Mouse (Mus musculus) gastrocnemius, postnatal 25 days (tissue): ENCODE results near the gene Tgfb1. TPM values are rescaled to one million over a fixed set of nuclear protein-coding genes. Genes with fewer than 3 reads are reported as not detected.
A peak's percentile ranks its signal among the peaks of the same experiment; 100 is the strongest.

ENCODE experiments used
- DNase-seq: peaks from one replicate; pipeline ENCODE4 v3.0.0; 2022
- long read RNA-seq, 2 experiments: library from polyadenylated mRNA; stranded (forward); transcript quantifications; one replicate each; pipeline ENCODE4 v2.0.0; 2021
- total RNA-seq, 2 experiments: library from RNA; stranded (reverse); gene quantifications; 1 replicate in 1 of 2; 2 replicates in 1 of 2; pipeline ENCODE4 v1.2.3; 2021

Gene Tgfb1
- 1 to 10 TPM; 6.3 to 7.2 TPM for total RNA-seq
- long read RNA-seq, experiment 1, partial matches to known transcripts, result 0 of 1 reads
- long read RNA-seq, experiment 1, other reads (novel, unspliced or antisense), result 0 of 1 reads
- long read RNA-seq, experiment 2, partial matches to known transcripts, result 2 of 6 reads
- long read RNA-seq, experiment 2, other reads (novel, unspliced or antisense), result 0 of 6 reads

DNA sequence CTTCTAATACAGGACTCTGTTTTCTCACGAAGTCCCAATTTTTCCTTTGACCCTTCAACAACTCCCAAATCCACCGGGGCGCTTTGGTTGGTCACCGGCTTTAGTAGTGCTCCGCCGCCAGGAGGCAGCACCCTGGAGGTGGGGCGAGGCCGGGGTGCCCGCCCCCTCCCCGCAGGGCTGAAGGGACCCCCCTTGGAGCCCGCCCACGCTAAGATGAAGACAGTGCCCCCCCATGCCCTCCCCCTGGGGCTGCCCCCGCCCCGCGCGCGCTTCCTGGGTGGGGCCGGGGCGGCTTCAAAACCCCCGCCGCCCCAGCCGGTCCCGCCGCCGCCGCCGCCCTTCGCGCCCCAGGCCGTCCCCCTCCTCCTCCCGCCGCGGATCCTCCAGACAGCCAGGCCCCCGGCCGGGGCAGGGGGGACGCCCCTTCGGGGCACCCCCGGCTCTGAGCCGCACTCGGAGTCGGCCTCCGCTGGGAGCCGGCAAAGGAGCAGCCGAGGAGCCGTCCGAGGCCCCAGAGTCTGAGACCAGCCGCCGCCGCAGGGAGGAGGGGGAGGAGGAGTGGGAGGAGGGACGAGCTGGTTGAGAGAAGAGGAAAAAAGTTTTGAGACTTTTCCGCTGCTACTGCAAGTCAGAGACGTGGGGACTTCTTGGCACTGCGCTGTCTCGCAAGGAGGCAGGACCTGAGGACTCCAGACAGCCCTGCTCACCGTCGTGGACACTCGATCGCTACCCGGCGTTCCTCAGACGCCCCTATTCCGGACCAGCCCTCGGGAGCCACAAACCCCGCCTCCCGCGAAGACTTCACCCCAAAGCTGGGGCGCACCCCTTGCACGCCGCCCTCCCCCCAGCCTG lies at the start of gene Tgfb1:
Tgfb1 (plus strand) TSS at position 323 of the 852 bp plus-strand sequence.
- peak; percentile 86 for DNase-seq

DNA sequence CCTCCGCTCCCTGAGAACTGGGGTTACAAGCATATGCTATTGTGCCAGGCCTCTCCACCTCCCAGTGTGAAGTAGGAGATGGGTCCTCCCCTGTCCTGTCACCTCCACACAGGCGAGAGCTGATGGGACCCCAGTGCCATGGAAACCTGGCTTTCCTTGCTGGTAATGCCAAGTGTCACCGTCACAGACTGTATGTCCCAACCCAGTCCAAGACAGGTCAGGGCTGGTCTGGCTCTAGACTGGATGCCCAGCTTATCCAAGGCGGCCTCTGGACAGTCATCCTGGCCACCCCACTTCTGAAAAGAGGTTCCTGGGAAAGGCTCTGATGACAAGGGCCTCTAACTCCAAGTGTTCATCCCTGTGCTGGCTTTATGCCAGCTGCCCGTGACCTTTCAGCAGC lies 49.7 kb upstream of the Tgfb1 start:
- no peak for DNase-seq

DNA sequence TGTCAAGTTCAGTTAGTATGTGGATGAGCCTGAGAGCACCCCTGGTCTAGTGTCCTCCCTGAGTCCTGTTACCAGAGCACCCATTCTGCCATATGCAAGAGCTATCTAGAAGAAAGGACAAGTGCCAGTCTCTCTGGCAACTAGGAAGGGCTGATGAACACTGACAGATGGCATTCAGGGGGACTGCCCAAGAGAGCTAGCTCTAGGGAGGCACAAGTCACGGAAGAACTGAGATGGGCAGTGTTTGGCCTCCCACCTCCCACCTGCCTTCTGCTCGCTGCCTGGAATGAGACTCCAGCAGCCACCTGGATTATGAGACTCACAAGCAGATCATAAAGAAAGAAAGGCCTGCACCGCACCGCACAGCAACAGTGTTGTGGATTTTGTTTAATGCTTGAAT lies 47.0 kb upstream of the Tgfb1 start:
- no peak for DNase-seq

DNA sequence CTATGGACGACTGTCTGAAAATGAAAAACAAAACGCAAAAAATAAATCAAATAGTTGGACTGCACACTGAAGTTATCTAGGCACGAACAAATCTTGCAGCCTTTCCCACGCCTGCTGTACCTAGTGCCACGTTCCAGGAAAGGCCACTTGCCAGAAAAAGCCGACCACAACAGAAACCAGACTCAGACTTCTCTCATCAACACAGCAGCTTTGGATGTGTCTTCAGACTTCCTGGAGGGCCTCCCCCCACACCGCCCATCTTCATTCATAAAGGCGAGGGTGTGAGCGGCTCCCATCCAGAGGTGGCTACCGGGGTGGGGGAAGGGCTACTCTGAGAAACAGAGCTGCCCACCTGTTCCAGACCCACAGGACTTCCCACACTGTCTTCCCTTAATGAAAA lies 42.7 kb upstream of the Tgfb1 start:
- no peak for DNase-seq

DNA sequence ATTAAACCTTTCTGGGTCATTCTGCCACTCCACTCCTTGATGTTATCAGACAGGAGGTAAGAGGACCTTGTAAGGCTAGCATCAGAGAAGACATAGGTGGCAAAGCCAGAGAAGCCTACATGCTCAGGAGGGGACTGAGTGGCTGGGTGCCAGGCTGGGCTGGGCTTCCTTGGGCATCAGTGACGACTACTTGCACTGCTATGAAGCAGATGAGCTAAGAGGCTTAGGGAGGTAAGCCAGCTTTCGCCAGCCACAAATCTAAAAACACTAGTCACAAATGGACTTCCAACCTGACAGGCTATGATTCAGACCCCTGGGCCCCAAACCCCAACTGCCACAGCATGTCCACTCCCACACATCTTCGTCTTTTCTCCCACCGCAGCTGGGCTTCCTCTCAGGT lies 42.2 kb upstream of the Tgfb1 start:
- no peak for DNase-seq

DNA sequence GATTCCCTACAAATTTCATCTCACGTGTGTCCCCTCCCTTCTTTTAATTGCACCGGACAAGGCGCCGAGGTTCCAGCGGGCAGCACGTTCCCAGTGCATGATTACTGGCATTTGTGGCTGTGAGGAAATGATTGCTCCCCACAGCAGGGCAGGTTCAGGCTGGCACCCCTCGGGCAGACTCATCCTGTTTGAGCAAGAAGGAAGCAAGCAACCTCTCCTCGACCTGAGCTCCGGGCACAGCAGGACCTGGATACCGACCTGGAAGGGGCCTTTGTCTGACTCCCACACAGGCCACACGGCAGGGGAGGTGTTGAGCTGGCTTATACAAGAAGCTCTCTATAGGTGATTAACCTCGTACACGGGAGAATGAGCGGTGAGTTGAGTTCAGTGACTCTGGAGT lies 41.7 kb upstream of the Tgfb1 start:
- DNase-seq, result no peak

DNA sequence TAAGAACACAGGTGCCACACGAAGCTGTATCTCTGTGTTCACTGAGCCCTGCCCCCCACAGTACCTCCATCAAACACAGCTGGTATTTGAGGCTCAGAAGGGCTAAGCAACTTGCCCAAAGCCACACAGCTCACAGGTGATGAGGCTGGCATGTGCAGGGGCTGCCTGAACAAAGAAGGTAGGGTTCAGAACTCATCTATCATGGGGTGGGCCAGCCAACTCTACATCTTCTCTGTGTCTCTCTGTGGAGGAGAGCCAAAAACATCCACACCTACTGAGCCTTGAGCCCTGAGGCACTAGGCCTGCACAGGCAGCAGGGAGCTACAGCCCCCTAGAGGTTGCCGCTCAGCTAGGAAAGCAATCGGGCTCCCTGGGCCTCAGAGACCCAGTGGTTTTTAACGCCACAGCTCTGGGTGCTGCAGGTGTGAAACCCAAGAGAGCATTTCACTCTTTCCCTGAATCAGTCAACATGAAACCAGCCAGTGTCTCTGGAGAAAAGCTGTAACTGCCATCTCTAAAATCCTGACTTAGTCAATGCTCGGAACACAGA lies 39.2 kb upstream of the Tgfb1 start:
- no peak for DNase-seq

DNA sequence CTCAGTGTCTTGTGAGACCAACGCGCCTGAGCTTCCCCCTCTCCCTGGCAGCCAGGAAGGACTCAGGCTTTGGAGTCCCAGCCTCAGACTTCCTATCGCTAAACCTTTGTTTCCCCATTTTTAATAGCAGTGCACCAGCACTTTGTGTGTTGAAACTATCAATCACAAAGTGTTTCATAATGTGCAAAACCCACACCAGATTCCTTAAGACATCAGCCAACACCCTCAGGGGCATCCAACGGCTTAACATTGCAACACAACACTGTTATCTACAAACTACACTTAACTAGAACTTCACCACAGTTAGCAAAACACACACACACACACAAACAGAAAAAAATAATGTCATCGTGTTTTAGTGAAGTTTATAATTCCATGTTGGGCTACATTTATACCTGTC lies 37.0 kb upstream of the Tgfb1 start:
- no peak for DNase-seq

DNA sequence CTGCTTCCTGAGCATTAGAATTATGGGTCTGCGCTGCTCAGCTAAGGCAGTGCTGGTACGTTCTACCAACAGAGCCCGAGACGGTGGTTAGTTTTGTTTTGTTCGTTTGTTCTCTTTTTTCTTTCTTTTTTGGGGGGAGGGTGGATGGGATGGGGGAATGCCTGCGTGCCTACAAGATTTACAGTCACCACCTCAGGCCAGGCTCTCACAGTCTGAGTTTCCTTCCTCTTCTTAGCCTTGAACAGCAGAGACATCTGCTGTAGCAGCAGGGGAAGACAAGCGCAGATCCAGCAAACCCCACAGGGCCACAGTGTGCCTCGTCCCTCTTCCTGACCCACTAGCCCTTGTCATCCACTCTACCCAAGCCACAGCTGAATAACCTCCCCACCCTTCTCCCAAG lies 35.5 kb upstream of the Tgfb1 start:
- DNase-seq, result no peak

DNA sequence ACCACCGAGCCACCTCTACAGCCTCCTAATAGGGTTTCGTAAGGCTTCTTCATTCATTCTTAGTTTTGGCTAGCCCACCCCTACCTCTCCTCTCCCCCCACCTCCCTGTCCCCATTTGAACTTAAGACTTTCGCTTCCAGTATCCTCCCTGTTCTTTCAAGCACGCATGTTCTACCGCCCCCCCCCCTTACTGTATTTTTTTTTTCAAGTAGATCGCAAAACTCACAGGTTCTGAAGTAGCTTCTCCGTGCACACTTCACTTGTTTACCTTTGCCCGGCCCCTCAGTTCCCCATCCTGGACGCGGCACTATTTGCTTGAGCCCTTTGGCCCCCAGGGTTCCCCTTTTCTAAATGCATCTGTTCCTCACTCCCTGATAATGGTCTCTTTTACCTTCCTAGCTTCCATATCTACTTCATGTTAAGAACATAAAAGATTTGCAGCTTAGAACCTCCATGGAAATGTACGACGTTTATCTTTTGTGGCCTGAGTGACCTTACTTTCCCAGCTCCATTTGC lies 34.5 kb upstream of the Tgfb1 start:
- DNase-seq, result no peak

DNA sequence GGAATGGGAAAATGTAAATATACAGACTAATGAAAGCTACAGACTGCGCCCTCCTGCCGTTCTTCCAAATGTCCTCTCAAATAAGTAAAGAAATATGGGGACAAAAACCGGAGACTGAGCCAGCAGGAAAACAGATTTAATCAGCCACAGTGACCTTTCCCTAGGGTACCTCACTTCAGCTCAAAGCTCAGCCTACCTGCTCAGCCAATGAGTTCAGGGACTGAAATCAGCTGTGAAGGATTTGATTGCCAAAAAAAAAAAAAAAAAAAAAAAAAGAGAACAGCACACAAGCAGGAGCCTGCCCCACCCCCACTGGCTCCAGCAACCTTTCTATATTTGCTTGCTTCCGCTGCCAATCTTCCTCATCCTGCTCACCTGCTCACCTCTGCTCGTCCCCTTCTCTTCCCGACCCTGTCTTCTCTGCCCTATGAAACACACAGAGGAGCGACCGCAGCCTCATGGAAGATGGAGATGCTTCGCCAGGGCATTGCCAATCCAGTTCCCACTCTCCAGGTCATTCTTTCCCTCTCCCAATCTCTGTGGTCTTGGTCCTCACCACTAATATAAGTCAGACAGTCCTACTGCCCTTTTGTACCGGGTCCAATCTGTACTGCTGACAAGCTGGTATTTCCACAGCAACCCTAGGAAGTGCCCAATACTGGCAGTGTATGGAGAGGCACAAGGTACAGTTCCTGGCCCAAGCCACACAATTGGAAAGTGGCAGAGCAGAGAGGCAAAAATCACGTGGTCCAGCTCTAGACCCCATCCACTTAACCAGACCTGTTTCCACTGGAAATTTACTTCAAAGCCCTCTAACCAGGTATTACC lies 31.0 kb upstream of the Tgfb1 start:
- DNase-seq, result no peak

DNA sequence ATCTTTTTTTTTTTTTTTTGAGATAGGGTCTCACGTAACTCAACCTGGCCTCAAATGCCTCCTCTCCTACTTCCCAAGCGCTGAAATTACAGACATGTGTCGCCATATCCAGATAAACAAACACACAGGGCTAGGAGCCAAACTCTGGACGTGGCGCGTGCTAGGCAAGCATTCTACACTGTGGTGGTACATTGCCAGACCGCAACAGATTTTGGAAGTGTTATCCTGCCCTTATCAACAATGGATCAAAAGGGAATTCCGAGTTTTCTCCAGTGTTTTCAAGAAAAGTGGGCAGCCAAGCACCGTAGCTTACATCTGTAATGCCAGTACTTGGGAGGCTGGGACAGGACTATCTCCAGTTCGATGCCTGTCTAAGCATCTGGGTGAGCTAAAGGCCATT lies 29.0 kb upstream of the Tgfb1 start:
- DNase-seq, result no peak

DNA sequence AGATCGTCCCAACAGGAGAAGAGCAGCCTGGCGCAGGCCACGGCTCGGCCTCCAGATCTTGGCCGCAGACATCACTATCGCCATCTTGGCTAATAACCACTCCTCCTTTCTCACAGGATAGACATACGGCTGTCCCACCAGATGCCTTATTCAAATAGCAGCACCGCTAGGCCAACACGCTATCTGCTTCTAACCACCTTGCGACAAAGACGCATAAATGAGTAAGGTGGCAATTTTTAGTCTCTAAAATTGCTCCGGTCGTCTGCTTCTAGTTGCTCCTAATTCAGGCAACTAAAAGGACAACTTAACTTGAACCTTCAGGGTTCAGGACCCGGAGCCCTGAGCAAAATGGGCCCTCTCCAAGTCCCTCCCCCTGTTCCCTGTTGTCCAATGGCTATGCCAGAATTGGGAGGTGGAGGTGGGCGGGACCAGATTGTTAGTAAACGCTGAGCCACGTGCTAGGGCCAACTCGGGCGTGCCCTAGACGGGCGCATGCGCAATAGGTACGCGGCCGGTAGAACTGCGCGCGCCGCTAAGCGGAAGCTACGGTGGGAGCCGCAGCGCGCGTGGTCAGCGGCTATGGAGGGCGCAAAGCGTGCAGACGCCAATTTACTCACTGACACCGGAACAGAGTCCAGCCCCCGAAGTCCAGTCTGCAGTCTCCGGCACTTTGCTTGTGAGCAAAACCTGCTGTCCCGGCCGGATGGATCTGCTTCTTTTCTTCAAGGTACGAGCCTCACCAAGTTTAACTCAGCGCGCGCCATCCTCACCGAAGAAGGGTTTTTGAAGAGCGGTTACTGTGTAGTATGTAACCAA lies 27.9 kb upstream of the Tgfb1 start, which contains the start of the genes Bckdha and Exosc5:
Bckdha (minus strand) TSS at position 325 of the 816 bp plus-strand sequence.
Exosc5 (plus strand) TSS at position 508 of the 816 bp plus-strand sequence.
- peak; percentile 99 for DNase-seq

DNA sequence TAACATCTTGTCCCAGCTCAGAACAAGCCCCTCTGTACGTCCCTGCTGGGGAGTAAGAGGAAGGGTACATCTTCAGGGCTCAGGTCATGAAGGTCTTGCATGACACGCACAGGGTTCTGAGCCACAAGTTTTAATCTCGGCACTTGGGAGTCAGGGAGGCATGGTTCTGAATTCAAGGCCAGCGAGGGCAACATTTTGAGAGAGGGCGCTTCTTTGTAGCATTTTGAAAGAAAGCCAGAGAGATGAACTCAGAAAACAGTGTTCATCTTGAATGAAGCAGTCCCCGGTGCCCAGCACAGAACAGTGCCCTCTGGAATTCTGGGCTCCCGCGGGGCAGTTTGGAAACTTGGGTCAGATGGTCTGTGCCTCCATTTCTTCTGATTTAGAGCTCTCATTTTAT lies 20.4 kb upstream of the Tgfb1 start:
- no peak for DNase-seq

DNA sequence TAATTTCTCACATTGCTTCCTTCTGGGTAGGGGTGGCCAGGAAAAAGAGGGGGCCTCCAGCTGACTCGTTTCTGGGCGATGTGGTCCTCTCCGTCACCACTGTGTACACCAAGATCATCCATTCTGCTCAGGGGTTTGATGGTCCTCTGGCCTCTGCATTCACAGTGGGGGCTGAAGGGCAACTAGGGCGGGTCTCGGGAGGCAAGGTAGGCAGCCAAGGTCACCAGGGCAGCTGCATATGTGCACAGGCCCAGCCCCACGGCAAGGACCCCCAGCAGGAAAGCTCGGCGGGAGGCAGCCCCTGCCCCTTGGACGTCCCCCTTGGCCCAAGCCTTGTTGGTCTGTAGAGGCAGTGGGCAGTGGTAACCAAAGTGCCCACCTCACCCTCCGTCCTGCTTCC lies 17.6 kb upstream of the Tgfb1 start:
- DNase-seq, result no peak

DNA sequence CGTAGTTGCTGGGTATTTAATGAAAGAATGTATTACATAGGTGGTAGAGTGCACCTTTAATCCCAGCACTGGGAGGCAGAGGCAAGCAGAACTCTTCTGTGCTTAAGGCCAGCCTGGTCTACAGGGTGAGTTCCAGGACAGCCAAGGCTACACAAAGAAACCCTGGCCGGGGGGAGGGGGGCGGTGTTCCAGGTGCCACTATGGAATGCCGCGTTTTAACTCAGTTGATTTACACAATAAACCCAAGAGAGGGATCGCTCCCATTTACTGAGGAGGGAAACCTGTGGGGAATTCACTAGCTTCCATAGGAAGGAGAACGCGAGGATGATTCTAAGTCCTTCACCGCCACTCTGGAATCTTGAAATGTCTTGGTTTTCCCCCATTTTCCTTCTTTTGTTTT lies 17.2 kb upstream of the Tgfb1 start:
- no peak for DNase-seq

DNA sequence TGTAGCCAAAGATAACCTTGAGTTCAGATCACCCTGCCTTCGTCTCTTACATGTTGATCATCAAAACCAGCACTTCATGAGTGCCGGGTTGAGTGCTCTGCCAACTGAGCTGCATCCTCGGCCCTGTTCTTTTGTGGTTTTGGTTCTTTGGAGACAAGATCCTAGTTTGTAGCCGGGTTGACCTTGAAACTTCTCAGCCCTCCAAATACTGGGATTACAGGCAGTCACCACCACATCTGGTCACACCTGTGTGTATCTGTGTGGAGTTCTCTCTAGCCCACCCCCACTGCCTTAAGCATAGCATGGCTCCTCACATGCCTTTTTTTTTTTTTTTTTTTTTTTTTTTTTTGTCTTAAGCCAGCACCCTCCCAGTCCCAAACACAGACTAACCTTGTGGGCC lies 16.7 kb upstream of the Tgfb1 start:
- DNase-seq, result no peak

DNA sequence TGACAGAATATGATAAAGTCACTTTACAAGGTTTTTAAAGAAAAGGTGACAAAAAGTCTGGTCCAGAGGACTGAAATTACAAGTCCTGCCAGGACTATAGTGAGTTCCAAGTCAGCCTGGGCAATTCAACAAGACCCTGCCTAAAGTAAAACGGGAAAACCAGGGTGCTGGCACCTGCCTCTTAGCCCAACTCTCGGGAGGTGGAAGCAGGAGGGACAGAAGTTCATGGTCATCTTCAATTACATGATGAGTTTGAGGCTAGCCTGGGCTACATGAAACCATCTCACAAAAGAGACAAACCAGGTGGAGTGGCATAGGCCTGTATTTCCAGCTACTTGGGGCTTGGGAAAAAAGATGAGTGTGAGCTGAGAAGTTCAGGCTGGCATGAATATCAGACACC lies 15.1 kb upstream of the Tgfb1 start:
- DNase-seq, result no peak

DNA sequence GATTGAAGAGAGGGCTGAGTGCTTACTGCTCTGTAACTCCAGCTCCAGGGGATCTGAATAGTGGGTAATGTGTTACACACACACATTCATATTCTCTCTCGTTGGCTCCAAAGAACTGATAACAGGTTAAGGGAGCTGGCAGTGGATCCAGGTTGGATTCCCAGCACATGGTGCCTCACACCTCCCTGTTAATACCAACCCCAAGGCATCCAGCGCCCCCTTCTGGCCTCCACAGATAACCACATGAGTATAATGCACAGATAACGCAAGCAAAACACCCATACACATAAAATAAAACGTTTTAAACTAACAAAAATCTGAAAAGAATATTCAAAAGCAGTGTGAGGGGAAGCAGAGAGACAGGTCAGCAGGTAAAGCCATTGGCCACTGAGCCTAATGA lies 14.4 kb upstream of the Tgfb1 start:
- DNase-seq, result no peak

DNA sequence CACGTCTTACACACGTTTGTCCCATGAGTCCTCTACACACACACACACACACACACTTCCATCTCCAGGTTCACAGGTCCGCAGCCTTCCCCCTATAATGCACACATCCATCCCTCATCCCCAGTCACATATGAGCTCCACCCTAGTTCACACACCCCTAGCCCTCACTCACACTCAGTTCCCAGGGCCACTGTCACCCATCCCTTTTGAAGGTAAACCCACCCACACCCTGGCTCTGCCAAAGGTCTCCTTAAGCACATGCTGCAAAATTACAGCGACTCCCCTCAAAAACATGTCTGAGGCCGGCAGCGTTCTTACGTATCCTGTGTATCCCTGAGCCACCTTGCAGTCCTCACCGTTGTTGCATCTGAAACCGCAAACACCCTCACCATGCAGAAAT lies 12.5 kb upstream of the Tgfb1 start:
- no peak for DNase-seq

DNA sequence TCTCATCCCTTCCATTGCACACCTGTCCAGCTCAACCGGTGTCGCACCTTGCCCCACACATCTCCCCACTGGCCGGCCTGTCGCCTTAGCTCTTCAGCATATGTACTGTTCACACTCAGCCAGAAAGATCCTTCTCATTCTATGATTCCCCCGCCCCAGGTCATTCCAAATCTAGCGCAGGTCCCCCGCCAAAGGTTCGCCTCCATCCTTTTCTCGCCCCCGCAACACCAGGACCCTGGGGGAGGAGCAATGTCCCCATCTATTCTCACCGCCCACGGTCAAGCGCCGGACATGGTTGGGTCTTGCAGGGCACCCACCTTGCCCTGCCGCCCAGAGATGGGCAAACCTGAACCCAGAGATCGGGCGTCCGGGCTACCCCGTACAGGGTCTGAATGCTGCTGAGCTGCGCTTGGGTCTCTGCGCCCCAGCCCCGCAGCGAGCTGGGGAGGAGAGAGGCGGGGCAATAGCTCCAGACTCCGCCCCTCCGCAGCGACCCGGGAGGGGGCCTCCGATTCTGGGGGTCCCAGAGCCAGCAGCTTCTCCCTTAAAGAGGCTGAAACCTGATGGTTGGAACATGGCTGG lies 12.0 kb upstream of the Tgfb1 start, which contains the start of gene Tmem91:
Tmem91 (minus strand) TSS at position 448 of the 582 bp plus-strand sequence.
- no peak for DNase-seq
